Mouse (Mus musculus): ENCODE data around the gene Obsl1.

DNA sequence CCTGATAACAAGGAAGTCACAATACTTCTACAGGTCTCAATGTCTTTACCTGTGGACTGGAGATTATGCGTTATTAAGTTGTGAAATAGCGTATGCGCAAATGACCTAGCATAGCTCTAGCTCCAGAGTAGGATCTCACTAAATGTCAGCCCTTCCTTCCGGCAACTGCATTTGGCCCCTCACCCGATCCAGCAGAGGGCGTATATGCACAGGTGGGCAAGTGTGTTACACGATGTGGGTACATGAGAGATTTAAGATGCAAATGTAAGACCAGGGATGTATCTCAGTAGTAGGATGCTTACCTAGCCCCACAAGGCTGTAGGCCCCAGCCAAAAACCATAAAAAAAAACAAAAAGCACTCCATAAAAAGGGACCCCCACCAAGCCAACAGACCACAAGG is 6.8 kb downstream of the Obsl1 start:
- TF ChIP-seq CTCF (IDR thresholded peaks at IDR 0.05; ENCODE audit: low read depth, low read length): peak; percentile 49
- no peak for TF ChIP-seq POLR2A (IDR thresholded peaks at IDR 0.05; ENCODE audit: extremely low read depth, insufficient read depth, low read length)

Data from liver, adult 2 months (tissue).